Mouse (Mus musculus): Measurements from ENCODE around the gene Gprin3. TPM values are rescaled to one million over a fixed set of nuclear protein-coding genes. Genes with fewer than 3 reads are reported as not detected.

Gprin3 gene
- under 1 TPM; 0.64 to 0.99 TPM for total RNA-seq (2023)

DNA sequence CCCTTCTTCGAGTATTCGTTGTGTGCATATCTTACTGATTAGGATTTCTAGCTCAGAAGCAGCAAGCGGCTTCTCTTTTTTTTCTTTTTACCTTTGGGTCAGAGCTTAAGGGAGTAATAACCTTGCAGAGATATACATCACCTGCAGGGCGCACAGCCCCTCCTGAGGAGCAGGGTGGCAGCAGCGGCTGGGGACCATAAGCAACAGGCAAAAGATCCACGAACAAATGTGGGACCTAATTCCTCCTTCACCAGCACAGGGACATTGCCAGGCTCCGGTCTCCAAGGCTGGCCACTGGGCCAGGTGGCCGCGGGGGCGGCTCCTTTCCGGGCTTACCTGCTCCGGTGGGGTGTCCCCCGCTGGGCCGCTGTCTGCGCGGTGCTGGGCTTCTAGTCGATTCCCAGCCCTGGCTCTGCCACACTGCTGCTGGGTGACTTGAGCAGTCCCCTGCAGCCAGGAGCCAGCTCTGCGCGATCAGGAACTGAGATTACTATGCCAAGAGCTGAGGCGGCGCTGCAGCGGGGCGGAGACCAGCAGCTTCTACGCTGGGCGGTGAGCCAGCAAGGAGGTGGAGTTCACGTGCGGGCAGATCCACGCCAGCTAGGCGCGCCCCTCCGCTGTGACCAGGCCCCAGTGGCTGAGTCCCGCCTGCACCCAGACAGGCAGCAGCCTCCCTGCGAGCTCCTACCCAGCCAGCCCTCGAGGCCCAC is at the start of gene Gprin3:
Gprin3 (minus strand) TSS at position 471 of the 710 bp plus-strand sequence.

Other genes with a start within 250 kb of the Gprin3 start
- gene Tigd2, start 217.4 kb downstream of the Gprin3 start, total RNA-seq (2023), result 1 to 10 TPM; 8.4 to 8.8 TPM

Data from neutrophil, adult 83 days (primary cell).